Mouse (Mus musculus) lung, postnatal 10 days (tissue): ENCODE data around the gene Arl1.
"Not testable (repeated sequence)": the region's sequence is repeated elsewhere in the genome, so short reads cannot be mapped to it uniquely, and the experiment has no call there.

Experiments used
- DNase-seq: peaks from one replicate; pipeline ENCODE4 v3.0.0; 2021

The Arl1 gene

DNA sequence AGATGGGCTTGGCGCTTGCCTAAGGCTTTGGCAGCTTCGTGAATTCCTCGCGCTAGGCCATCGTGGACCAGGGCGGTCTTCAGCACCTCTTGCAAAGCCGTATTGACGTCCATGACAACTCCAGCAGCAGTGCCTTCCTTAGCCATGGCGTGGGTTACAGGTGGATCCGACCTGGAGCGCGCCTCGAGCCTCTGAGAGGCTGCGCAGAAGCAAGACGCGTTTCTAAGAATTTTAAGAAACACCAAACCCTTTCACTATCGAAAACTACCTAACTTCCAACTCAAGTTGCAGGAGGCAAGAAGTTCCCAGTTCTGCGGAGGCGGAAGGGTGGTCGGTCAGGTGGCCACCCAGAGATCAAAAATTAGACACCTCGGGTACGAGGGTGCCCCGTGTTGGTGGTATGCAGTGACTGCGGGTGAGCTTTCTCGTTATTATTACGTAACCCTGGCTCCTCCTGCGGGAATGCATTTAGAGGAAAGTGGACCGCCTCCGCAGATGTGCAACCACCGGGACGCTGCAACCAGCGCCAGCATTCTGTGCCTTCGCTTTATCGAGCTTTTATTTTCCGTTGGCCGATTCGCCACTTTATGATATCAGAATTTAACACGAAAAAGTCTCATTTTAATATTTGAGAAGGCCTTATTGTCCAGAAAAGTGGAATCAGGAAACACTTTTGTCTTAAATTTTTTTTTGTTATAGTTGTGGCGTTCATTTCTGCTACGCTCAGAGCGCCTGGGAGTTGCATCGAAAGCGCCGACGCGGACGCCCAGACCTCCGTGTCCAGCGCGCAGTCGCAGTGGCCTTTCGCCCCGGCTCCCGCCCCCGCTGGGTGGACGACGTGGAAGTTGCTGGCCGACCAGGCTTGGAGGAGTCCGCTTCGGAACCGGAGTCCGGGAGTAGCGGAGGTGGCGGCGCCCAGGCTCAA lies at the start of gene Arl1:
TSS of gene Arl1 (plus strand) at position 288 of the 925 bp plus-strand sequence.
- peak; percentile 96 for DNase-seq

DNA sequence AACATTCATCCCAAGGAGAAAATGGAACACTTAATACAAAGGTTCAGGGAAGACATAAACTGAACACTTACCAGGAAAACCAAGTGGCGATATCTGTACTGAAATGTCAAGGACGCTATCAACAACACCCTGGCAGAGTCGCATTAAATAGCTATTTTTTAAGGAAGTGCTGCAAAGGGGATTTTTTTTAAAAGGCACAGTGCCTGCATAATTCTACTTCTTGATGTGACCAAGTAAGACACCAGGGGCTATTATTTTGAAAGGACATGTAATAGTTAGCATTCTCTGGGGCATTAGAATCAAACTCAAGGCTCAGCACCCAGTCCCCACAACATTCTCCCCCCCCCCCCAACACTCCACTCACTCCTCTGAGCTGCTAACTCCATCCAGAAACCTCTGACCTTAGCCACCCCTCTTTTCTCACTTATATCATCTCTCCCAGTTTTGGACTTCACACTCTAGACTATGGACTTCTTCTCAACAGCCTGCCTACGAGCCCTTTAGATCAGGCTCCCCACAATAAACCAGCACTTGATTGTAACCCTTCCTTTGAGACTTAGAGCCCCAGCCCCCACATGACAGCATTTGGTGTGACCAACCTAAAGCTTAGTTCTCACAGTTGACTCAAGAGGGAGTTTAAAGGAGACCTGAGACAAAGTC lies 47.6 kb upstream of the Arl1 start:
- no peak for DNase-seq

GRCm38 (mm10) chr10:88684925-88685324 lies 45.7 kb upstream of the Arl1 start, which contains the start of gene Spic:
TSS of gene Spic (minus strand) at chr10:88685015.
- DNase-seq = no peak

DNA sequence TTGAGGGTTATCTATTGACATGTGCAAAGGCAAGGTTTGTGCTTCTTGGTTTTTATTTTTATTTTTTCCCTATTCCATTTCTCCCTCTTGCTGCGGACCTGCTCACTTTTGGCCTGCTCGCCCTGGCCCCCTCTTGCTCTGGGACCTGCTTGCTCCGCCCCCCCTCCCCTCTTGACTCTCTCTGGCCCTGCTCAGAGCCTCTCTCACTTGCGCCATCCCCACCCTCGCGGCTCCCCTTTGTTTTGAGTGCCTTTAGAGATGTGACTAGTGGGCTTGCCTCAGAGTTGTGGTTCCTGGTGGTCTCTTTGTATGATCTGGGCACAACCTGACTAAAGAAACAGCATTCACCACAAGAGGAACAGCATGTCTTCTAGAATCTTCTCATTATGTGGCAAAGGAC lies 29.7 kb upstream of the Arl1 start:
- DNase-seq = no peak

DNA sequence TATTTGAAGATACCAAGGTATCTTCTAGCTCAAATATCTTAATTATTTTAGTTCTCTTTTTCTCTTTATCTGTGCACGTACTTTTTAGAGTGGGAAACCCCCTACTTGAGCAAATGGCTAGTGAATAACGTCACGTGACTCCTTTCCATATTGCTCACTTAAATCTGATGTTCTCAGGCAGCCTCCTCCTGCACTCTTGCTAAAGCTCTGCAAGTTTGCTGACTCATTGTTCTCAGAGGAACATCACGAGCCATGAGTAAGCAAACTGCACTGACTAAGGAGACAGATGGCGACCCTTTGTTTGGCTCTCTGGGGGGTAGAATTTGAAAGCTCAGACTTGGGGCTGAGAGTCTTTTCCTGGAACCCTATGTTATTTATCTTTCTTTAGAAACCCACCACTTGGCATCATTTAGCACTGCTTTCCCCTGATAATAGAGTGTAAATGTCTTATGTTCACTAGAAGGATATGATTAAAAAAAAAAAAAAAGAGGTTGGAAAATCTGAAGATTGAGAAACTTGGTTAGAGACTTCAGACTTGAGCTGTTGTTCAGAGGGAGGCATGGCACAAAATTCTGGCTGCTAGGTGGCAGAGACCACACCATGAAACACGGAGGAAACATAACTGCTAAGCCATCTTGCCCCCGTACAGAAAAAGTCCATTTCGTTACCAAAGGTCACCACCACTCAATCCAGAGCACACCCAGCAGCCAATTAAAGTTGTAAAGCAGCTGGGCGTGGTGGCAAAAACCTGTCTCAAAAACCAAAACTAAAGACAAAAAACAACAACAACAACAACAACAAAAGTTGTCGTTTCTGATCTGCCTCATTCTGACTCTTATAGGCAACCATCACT lies 21.8 kb upstream of the Arl1 start:
- DNase-seq = no peak

DNA sequence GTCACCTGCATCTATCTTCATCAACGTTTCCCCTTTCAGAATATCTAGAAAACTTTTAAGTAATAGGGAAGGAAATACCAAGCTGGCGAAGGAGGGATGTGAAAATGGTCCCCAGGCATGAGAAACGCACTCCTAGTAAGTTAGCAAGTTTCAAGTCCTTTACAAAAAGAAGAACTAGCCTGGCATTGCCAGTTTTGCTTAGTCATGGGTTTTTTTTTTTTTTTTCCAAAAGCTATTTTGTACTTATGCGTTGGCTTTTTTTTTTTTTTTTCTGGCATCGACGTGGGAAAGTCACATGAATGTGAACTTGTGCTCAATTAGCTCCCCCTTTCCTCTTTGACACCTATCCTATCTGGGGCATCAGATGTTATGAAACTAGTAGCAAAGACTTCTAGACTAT lies 18.3 kb upstream of the Arl1 start:
- DNase-seq = no peak

GRCm38 (mm10) chr10:88714744-88715143 lies 15.9 kb upstream of the Arl1 start:
- DNase-seq = no peak

- no peak for DNase-seq
Measured at GRCm38 (mm10) chr10:88715621-88716020, 15.0 kb upstream of the Arl1 start.

GRCm38 (mm10) chr10:88716986-88717755 lies 13.5 kb upstream of the Arl1 start:
- peak; percentile 9 for DNase-seq

DNA sequence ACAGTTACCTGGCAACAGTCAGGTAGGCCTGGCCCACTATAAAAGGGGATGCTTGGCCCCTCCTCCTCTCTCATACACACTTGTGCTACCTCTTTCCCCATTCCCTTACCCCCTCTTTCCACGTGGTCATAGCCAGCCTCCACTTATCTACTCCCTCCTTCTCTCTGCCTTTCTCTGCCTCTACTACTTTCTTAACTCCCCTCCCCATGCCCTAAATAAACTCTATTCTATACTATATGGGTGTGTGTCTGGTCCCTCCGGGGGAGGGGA lies 13.0 kb upstream of the Arl1 start:
- DNase-seq = no peak

DNA sequence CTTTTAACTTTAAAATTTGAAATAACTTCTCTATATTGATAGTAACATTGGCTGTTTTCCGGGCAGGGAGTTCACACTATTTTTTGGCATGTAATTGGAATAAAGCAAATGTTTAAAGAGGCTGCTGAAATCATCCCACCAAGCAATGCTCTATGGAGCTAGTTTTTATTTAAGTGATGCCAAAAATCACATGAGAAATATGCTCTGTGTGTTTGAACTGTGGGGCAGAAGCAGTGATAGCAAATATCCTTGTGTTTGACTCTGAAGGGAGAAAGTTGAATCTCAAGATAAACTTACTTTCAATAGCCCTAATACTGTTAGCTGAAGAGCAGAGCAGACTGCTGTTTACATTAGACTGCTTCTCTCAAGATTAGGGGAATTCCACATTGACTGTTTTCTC lies 11.0 kb upstream of the Arl1 start:
- DNase-seq = no peak

- DNase-seq = peak; percentile 43
Measured at GRCm38 (mm10) chr10:88725343-88725742, 5.3 kb upstream of the Arl1 start.

- peak; percentile 65 for DNase-seq
Measured at GRCm38 (mm10) chr10:88727128-88727527, 3.5 kb upstream of the Arl1 start.

- DNase-seq = no peak
Measured at GRCm38 (mm10) chr10:88728166-88728565, 2.5 kb upstream of the Arl1 start.

DNA sequence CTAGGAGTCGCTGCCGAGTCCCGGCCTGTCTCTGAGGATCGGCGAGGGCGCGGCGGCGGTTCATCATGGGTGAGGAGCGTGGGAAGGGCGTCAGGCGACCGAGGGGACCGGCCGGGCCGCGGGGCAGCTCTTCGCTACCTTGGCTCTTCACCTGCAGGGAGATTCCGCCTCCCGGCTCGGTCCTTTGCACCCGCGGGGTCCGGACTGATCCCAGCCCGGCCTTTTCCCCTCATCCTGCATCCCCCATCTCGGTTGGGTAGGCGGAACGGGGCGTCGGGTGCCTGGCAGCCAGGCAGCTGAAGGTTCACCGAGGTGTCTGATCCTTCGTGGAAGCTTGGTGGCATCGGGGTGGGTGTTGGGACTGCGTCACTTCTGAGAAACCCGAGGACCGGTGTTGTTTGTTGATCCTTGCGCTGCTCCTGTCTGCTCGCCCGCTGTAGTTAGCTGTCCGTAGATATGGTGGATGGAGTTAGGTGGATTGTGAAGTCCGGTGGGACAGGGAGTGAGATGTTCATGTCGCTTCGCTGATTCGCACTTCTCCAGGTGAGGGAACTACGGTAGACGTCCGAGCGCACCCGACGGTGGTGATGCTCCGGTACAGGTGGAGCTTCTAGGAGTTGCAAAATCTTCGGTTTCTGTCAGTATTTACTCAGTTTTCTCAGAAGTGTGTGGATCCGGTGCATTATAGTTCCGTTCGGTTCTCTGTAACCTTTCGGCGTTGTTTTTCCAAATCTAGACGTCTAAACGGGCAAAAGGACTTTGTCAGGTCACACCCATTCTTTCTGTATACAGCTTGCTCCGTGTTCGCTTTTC lies 1.0 kb downstream of the Arl1 start:
- DNase-seq = no peak

- no peak for DNase-seq
Measured at GRCm38 (mm10) chr10:88732309-88732622, 1.6 kb downstream of the Arl1 start.

- not testable (repeated sequence) for DNase-seq
Measured at GRCm38 (mm10) chr10:88739074-88739473, 8.4 kb downstream of the Arl1 start.

GRCm38 (mm10) chr10:88739818-88740217 lies 9.2 kb downstream of the Arl1 start:
- no peak for DNase-seq

DNA sequence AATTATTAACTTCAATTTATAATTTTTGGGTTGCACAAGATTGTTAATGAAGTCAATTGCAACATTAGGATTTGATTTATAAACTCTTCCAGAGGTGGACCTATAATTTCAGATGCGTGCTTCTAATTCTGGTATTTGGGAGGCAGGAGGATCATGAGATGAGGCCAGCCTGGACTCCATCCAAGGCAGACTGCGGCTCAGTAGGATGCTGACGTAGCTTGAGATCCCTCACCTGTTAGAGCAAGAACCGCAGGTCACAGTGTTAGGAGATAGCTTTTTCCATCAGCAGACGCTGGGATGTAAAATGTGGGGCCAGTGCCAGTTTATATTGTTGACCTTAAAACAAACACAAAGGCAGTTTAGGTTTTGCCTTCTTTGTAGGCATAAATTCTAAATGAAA lies 10.1 kb downstream of the Arl1 start:
- DNase-seq = no peak

DNA sequence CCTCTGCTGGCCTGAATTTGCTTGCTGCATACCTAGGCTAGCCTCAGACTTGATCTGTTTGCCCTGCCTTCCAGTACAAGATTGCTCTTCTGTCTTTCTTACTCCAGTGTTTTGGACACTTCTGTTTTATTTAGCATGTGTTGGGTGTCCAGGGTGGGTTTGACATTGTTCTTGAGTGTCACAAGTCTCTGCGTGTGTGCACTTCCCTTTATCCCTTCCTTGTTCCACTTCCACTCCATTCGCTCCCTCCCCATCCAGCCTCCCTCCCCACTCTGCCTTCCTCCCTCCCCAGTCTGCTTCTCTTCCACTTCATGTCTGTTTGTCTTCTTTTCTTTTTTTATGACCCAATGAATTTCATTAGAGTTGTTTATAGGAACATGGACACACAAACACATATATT lies 10.8 kb downstream of the Arl1 start:
- no peak for DNase-seq

DNA sequence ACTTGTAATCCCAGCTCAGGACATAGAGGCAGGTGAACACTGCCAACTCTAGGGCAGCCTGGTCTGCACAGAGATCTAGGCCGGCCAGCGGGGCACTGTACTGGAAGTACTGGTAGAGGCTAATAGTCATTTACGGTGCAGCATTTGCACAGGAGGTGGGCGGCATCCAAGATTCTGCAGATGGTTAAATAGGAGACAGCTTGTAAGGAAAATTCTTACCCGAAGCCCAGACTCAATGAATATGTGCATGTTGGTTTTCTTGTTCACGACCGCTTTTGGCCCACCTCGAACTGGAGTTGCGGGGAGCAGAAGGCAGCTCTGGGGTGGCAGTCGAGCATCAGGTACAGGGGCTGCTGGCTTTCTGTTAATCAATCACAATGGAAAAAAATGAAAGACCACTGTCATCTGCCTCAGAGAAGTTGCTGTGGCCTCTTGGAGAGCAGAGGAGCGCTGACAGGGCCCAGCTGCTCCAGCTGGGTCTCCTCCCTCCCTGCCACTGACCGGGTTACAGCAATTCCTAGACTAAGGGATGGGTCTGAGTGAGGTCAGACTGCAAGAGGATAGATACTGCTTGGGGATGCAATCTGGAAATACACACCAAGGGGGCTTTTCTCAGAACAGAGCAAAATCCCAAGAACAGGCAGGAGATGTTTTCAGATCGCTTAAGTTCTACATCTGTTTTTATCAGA lies 31.0 kb downstream of the Arl1 start:
- no peak for DNase-seq
